Mouse (Mus musculus) cerebellum, adult (tissue): ENCODE measurements at regions not wholly inside any gene's neighbourhood (a gene's known extent, or its start where the extent isn't known, plus 50 kb on each side); places are given as distances from the start of the nearest gene placed in this dataset.

Source experiments
- ATAC-seq: cut with Nextera tagmentation; 2 replicates; pipeline ENCODE4 v1.9.2; 2017; ENCODE audit warnings: mild to moderate bottlenecking, moderate library complexity, mixed read lengths; ENCODE audit not compliant: insufficient number of reproducible peaks, low FRiP score, low TSS enrichment

DNA sequence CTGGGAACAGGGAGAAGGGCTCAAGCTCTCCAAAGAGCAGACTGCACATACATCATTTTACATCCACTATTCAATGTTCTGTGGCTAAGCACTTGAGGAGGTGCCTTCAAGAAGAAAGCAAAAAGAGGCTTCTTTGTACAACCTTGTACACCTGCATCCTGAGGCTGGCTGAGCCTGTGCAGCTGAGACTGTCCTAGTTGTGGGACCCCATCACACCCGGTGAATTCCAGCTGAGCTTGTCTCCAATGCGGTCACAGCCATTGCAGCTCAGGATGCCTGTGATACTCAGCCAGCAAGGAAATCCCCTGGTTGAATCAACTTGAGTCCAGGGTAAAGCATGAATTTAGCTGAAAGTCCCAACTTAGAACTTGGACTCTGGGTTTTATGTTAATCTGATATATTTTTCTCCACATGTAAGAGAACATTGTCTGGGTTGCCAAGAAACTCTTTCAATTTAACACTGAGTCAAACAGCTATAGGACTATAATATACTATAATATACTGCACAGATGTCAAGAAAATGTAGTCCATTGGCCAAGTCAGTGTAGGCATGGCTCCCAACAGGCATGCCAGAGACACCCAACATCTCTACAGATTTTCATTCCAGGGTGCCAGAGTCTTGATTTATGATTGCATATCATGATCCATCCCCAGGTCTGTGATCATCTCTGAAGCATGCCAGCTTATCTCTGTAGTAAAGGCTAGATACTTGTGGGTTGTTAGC, 599.2 kb downstream of the Pard3 start:
- ATAC-seq: no peak

- ATAC-seq: no peak
Observed at GRCm38 (mm10) chr8:127666606-127667005, 602.9 kb downstream of the Pard3 start.

- ATAC-seq: no peak
Observed at GRCm38 (mm10) chr8:127668991-127669390, 605.3 kb downstream of the Pard3 start.

GRCm38 (mm10) chr8:127674063-127674462, 610.4 kb downstream of the Pard3 start:
- ATAC-seq: no peak

GRCm38 (mm10) chr8:127675377-127675776, 611.7 kb downstream of the Pard3 start:
- ATAC-seq: no peak

GRCm38 (mm10) chr8:127680205-127680604, 616.5 kb downstream of the Pard3 start:
- no peak for ATAC-seq

- ATAC-seq: no peak
Observed at GRCm38 (mm10) chr8:127684213-127684612, 620.5 kb downstream of the Pard3 start.

DNA sequence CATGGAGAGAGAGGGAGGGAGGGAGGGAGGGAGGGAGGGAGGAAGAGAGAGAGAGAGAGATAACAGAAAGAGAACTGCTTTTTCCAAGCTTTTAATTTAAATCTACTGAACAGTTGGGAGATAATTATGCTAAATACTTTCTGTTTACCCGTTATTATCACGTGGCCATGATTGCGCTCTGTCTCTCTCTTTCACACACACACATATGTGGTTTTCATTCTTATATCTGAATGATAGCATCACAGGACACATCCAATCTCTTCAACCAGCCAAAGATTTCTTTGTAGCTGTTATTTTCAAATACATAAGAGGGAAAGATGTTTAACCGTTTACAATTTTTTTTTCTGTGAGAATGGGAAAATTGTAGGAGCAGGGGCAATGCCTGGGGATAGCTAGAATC, 627.1 kb downstream of the Pard3 start:
- no peak for ATAC-seq

DNA sequence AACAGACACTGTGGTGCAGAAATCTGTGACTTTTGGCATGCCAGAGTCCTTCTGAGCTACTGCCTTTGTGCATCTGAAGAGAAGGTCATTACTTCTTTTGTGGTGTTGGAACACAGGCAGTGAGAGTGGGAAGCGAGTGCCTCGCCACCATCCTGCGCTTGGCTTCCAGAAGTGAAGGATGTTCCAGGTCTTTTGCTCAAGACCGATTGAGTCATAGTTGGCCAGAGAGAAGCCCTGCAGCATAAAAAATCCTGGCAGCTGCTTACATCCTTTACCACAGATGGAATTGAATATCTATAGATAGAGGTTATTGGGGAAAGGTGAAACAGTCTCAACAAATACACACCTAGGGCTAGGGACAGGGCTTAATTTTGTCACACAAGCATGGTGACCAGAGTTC, 634.7 kb downstream of the Pard3 start:
- ATAC-seq: no peak

DNA sequence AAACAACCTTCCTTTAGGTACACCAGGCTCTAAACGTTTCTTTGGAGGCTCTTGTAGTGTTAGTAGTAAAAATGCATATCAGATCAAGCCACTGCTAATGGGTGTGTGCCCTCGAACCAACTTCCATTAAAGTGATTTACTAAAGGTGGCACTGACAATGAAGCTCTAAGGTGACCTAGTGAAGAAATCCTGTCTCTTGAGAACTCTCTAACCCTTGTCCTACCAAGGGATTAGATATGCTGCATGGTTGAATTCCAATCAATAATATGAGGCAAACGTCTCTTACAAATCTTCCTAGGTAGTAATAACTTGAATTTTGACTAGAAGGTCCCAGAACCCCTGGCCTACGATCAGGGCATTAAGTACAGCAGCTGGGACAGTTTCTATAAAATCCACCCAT, 640.7 kb downstream of the Pard3 start:
- no peak for ATAC-seq

DNA sequence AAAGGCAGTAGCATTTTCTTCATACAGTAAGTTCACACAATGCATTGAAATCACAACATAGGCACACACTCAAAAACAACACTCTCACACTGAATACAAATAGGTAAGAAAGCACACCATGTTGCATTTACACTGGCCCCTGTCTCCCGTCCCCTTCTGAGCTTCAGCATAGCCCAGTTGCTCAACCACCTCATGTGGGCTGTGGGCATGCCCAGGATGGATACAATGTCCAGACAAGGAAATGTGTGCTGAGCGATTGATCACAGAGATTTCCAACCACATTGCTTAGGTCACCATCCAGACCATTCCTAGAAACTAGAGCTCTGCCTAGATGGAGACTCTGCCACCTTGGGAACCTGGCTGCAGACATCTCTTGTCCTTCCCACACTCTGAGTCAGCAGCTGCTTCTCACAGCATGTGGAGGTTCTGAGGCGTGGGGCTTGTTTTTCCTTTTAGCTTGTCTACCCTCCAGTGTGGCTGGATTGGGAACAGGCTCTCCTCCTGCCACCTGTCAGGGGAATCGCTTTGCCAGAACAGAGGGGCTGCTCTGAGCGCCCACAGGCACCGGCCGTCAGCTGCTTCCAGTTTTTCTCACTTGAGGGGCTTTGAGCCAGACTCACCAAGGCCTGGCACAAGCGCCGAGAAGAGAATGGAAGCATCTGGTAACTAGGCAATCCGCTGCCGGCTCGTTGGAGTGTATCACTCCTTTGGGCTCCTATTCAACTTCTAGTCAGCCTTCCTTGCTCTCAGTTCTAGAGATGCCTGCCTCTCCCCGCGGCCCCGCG, 642.5 kb downstream of the Pard3 start:
- ATAC-seq: peak; percentile 82

DNA sequence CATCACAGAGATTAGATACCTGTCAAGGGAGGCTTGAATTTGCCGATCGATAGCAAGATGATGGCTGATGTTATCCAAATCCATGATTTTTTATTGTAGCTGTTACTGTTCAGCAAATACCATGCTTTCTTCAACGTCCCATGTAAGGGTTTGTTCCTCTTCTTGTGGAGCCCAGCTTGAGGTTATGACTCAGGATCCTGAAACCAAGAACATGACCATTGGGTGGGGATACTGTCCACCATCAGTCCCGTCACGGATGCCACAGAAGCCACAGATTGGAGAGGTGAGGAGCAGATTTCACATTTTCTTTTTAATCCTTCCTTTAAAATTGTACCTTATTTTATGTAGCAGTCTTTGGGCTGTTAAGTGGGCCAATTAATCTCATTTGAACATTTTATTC, 645.7 kb downstream of the Pard3 start:
- ATAC-seq: no peak

GRCm38 (mm10) chr8:127715097-127715496, 643.3 kb upstream of the Nrp1 start:
- no peak for ATAC-seq

DNA sequence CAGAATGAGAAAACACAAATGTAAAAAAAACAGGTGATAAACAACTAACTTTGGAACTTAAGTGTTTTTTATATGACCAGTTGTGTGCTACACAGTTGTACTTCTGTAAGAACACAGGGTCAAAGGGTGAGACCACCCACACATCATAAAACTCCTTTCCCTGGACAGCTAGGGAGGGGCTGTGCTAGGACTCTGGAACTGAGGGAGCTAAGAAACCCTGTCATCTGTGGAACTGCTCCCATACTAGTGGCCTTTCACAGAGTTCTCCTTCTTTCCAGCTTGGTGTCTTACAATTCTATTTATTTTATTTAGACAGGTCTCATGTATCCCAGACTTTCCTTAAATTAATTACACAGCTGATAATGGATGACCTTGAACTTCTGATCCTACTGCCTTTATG, 640.4 kb upstream of the Nrp1 start:
- ATAC-seq: no peak

DNA sequence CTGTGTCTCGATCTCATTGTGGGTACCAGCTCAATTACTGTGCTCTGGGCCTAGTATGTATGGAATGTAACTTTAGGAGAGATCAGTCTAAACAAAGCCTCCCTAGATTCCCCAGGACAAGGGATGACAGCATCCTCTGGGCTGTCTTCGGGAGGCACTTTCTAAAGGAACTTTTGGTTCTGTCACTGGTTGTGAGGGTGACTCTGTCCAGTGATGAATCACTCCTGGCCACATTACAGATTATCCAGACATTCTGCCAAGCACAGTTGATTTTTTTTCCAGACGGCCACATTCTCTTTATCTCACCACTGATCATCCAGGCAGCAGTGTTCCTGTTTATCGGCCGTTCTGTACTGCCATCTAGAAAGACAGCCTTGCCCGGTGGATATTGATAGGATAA, 638.5 kb upstream of the Nrp1 start:
- ATAC-seq: no peak

GRCm38 (mm10) chr8:127720593-127721290, 637.7 kb upstream of the Nrp1 start:
- no peak for ATAC-seq

GRCm38 (mm10) chr8:127721624-127722023, 636.8 kb upstream of the Nrp1 start:
- ATAC-seq: no peak

DNA sequence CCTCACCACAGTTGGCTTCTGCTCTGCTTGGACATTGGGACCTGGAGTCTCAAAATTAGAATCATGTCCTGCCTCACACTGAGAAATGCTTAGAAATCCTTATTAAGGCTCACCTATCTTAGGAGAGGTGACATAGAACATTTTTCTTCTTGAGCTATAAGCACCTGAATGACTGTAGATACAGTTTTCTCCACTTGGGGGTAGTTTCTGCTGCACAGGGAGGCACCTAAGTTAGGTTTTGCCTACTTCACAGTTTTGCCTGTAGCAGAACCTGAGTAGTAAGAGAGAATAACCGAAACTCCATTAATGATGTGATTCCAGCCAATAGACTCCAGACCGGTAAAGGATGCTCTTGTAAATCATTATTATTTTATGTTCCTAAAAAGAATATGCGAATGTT, 624.3 kb upstream of the Nrp1 start:
- ATAC-seq: no peak

DNA sequence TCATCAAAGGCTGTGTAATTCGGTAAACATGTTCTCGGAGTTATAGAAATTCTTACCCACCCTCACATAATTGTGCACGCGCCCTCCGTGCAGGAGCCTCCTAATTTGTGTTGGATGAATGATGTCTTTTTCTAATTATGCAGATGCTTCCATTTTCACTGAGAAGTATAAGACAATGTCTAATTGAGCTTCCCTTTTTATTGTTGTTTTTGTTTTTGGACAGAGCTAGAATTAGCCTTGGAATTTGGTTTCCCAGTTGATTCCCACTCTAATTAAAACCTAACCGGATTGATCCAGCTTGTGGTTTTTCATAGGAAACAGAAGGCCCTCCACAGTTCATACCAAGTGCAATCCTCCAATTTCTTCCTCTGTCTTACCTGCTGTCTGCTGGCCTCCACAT, 616.2 kb upstream of the Nrp1 start:
- no peak for ATAC-seq

- no peak for ATAC-seq
Observed at GRCm38 (mm10) chr8:127745221-127745620, 613.2 kb upstream of the Nrp1 start.

GRCm38 (mm10) chr8:127746456-127746855, 611.9 kb upstream of the Nrp1 start:
- no peak for ATAC-seq
